Mouse (Mus musculus) left cerebral cortex, adult 8-10 months (tissue): ENCODE measurements at regions not wholly inside any gene's neighbourhood (a gene's known extent, or its start where the extent isn't known, plus 50 kb on each side); places are given as distances from the start of the nearest gene placed in this dataset.
A peak's percentile ranks its signal among the peaks of the same experiment; 100 is the strongest.
"Not testable (repeated sequence)": the region's sequence is repeated elsewhere in the genome, so short reads cannot be mapped to it uniquely, and the experiment has no call there.

Source experiments
- DNase-seq, 2 experiments: peaks; one replicate each; pipeline ENCODE4 v3.0.0; 2022; ENCODE audit warnings: low spot score in 2 of 2

- DNase-seq, result peak; percentile 19 to 68
Observed at GRCm38 (mm10) chr13:44657905-44658414, 71.3 kb upstream of the Jarid2 start.

- no peak for DNase-seq
Observed at GRCm38 (mm10) chr13:44659861-44660260, 69.4 kb upstream of the Jarid2 start.

GRCm38 (mm10) chr13:44663062-44663461 lies 66.2 kb upstream of the Jarid2 start:
- no peak for DNase-seq

- no peak for DNase-seq
Observed at GRCm38 (mm10) chr13:44663730-44664129, 65.5 kb upstream of the Jarid2 start.

GRCm38 (mm10) chr13:44669761-44670160 lies 59.5 kb upstream of the Jarid2 start:
- DNase-seq, result no peak

- peak; percentile 4 to 18 for DNase-seq
Observed at GRCm38 (mm10) chr13:44673337-44673966, 55.8 kb upstream of the Jarid2 start.

GRCm38 (mm10) chr13:44673967-44674357 lies 55.3 kb upstream of the Jarid2 start:
- DNase-seq, result no peak

GRCm38 (mm10) chr13:44674926-44675650 lies 54.2 kb upstream of the Jarid2 start:
- DNase-seq, result no peak

GRCm38 (mm10) chr13:44676041-44676440 lies 53.2 kb upstream of the Jarid2 start:
- DNase-seq, result no peak

- no peak for DNase-seq
Observed at GRCm38 (mm10) chr13:44678121-44678520, 51.2 kb upstream of the Jarid2 start.

GRCm38 (mm10) chr13:44679457-44679856 lies 49.8 kb upstream of the Jarid2 start:
- not testable (repeated sequence) for DNase-seq
